Mouse (Mus musculus): ENCODE results near the gene Fam126a.

DNA sequence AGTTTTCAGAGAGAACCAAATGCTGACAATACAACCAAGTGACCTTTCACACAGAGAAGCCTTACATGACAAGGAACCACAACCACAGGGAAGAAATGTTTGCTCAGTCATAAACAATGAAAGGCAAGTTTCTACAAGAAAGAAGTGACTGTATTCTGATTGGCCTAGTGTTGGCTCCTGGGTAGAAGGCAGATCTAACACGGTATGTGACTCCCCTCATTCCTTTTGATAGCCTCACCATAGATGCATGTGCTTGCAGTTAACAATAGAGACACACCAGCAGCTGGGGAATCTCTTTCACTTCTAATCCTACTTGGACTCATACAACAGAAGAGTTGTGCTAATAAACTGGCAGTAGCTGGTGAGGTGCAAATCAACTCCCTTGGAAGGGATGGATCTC lies 17.3 kb upstream of the Fam126a start:
- TF ChIP-seq ETS1 (IDR thresholded peaks at IDR 0.05; ENCODE audit: low read depth, low read length): no peak
- no peak for TF ChIP-seq GATA1 (IDR thresholded peaks at IDR 0.05; ENCODE audit: low read depth, low read length)
- TF ChIP-seq UBTF (IDR thresholded peaks at IDR 0.05; ENCODE audit: borderline replicate concordance, insufficient read depth, low read depth, low read length): no peak
- no peak for TF ChIP-seq EP300 (IDR thresholded peaks at IDR 0.05; ENCODE audit: low read depth in 1 of 2, low read length in 2 of 2)
- no peak for TF ChIP-seq CTCF (IDR thresholded peaks at IDR 0.05 in 2 of 3, conservative IDR thresholded peaks at IDR 0.05 in 1 of 3; ENCODE audit: control insufficient read depth in 1 of 3, insufficient read depth in 1 of 3, low read depth in 2 of 3, low read length in 3 of 3, poor library complexity in 1 of 3, severe bottlenecking in 1 of 3)
